Mouse (Mus musculus): ENCODE measurements around the gene Neurl4. TPM values are rescaled to one million over a fixed set of nuclear protein-coding genes. Genes with fewer than 3 reads are reported as not detected.

The Neurl4 gene
- polyA plus RNA-seq, 1 experiment, result 17.6 TPM

GRCm38 (mm10) chr11:69880853-69881603 is 19.8 kb upstream of the Neurl4 start, which contains the start of gene Kctd11:
Gene Kctd11, minus strand, starts transcription at chr11:69881406.
- Histone ChIP-seq H3K4me1 (peaks cover 75% of the 10 kb centered on the region), H3K36me3 (replicated peaks; ENCODE audit: low read length) (peaks cover 36% of the 10 kb centered on the region)

GRCm38 (mm10) chr11:69881787-69882670 is 18.8 kb upstream of the Neurl4 start:
- Histone ChIP-seq H3K4me3 (replicated peaks) (peak overlapping the region; percentile 95), H3K9me3 (no peaks in the 10 kb centered on the region), H3K36me3 (replicated peaks; ENCODE audit: low read length) (peaks cover 46% of the 10 kb centered on the region), H3K27me3 (replicated peaks) (no peaks in the 10 kb centered on the region), H3K4me1 (peaks cover 68% of the 10 kb centered on the region)
- TF ChIP-seq FLI1 (IDR thresholded peaks at IDR 0.05; ENCODE audit: low read length), result no peak
- no peak for TF ChIP-seq GATA1 (IDR thresholded peaks at IDR 0.05; ENCODE audit: borderline replicate concordance, low read length)

More at GRCm38 (mm10) chr11:69880853-69881603, 19.8 kb upstream of the Neurl4 start, which contains the start of gene Kctd11:
- Histone ChIP-seq H3K9me3 (no peaks in the 10 kb centered on the region), H3K27me3 (replicated peaks) (no peaks in the 10 kb centered on the region), H3K4me3 (replicated peaks) (peak within 1 kb of the TSS; percentile 95)
- no peak for TF ChIP-seq GATA1 (IDR thresholded peaks at IDR 0.05; ENCODE audit: borderline replicate concordance, low read length)
- TF ChIP-seq FLI1 (IDR thresholded peaks at IDR 0.05; ENCODE audit: low read length), result no peak

- no peak for TF ChIP-seq FLI1 (IDR thresholded peaks at IDR 0.05; ENCODE audit: low read length)
- TF ChIP-seq GATA1 (IDR thresholded peaks at IDR 0.05; ENCODE audit: borderline replicate concordance, low read length), result no peak
- Histone ChIP-seq H3K4me3 (replicated peaks) (no peak overlapping the region), H3K27me3 (replicated peaks) (no peaks in the 10 kb centered on the region), H3K9me3 (no peaks in the 10 kb centered on the region), H3K4me1 (peaks cover 62% of the 10 kb centered on the region), H3K36me3 (replicated peaks; ENCODE audit: low read length) (peaks cover 56% of the 10 kb centered on the region)
Measured at GRCm38 (mm10) chr11:69883066-69883465, 17.8 kb upstream of the Neurl4 start.

- Histone ChIP-seq H3K9me3 (no peaks in the 10 kb centered on the region), H3K4me1 (peaks cover 56% of the 10 kb centered on the region), H3K36me3 (replicated peaks; ENCODE audit: low read length) (peaks cover 59% of the 10 kb centered on the region), H3K4me3 (replicated peaks) (no peak overlapping the region), H3K27me3 (replicated peaks) (no peaks in the 10 kb centered on the region)
- TF ChIP-seq GATA1 (IDR thresholded peaks at IDR 0.05; ENCODE audit: borderline replicate concordance, low read length), result no peak
- no peak for TF ChIP-seq FLI1 (IDR thresholded peaks at IDR 0.05; ENCODE audit: low read length)
Measured at GRCm38 (mm10) chr11:69883527-69884151, 17.2 kb upstream of the Neurl4 start.

GRCm38 (mm10) chr11:69884240-69884639 is 16.6 kb upstream of the Neurl4 start:
- Histone ChIP-seq H3K36me3 (replicated peaks; ENCODE audit: low read length) (peaks cover 63% of the 10 kb centered on the region), H3K4me3 (replicated peaks) (no peak overlapping the region), H3K27me3 (replicated peaks) (no peaks in the 10 kb centered on the region), H3K4me1 (peaks cover 51% of the 10 kb centered on the region), H3K9me3 (no peaks in the 10 kb centered on the region)
- TF ChIP-seq FLI1 (IDR thresholded peaks at IDR 0.05; ENCODE audit: low read length), result no peak
- TF ChIP-seq GATA1 (IDR thresholded peaks at IDR 0.05; ENCODE audit: borderline replicate concordance, low read length), result no peak

- Histone ChIP-seq H3K36me3 (replicated peaks; ENCODE audit: low read length) (peaks cover 66% of the 10 kb centered on the region), H3K4me1 (peaks cover 51% of the 10 kb centered on the region), H3K27me3 (replicated peaks) (no peaks in the 10 kb centered on the region), H3K9me3 (no peaks in the 10 kb centered on the region), H3K4me3 (replicated peaks) (no peak overlapping the region)
- TF ChIP-seq FLI1 (IDR thresholded peaks at IDR 0.05; ENCODE audit: low read length), result no peak
- no peak for TF ChIP-seq GATA1 (IDR thresholded peaks at IDR 0.05; ENCODE audit: borderline replicate concordance, low read length)
Measured at GRCm38 (mm10) chr11:69884663-69885062, 16.2 kb upstream of the Neurl4 start.

- Histone ChIP-seq H3K9me3 (no peaks in the 10 kb centered on the region), H3K36me3 (replicated peaks; ENCODE audit: low read length) (peaks cover 79% of the 10 kb centered on the region), H3K4me1 (peaks cover 49% of the 10 kb centered on the region), H3K4me3 (replicated peaks) (no peak overlapping the region), H3K27me3 (replicated peaks) (no peaks in the 10 kb centered on the region)
- TF ChIP-seq FLI1 (IDR thresholded peaks at IDR 0.05; ENCODE audit: low read length) (no peak), GATA1 (IDR thresholded peaks at IDR 0.05; ENCODE audit: borderline replicate concordance, low read length) (no peak)
Measured at GRCm38 (mm10) chr11:69886907-69887635, 13.8 kb upstream of the Neurl4 start.

- H3K4me3 ChIP-seq (replicated peaks), result no peak overlapping the region
- H3K9me3 ChIP-seq, result no peaks in the 10 kb centered on the region
- H3K27me3 ChIP-seq (replicated peaks), result no peaks in the 10 kb centered on the region
- H3K4me1 ChIP-seq, result peaks cover 71% of the 10 kb centered on the region
- TF ChIP-seq FLI1 (IDR thresholded peaks at IDR 0.05; ENCODE audit: low read length) (no peak), GATA1 (IDR thresholded peaks at IDR 0.05; ENCODE audit: borderline replicate concordance, low read length) (no peak)
- peaks cover 41% of the 10 kb centered on the region for H3K36me3 ChIP-seq (replicated peaks; ENCODE audit: low read length)
Measured at GRCm38 (mm10) chr11:69891482-69891881, 9.4 kb upstream of the Neurl4 start.

- Histone ChIP-seq H3K4me3 (replicated peaks) (peak overlapping the region; percentile 88), H3K9me3 (no peaks in the 10 kb centered on the region), H3K4me1 (peaks cover 78% of the 10 kb centered on the region), H3K36me3 (replicated peaks; ENCODE audit: low read length) (peaks cover 12% of the 10 kb centered on the region), H3K27me3 (replicated peaks) (no peaks in the 10 kb centered on the region)
- no peak for TF ChIP-seq FLI1 (IDR thresholded peaks at IDR 0.05; ENCODE audit: low read length)
- TF ChIP-seq GATA1 (IDR thresholded peaks at IDR 0.05; ENCODE audit: borderline replicate concordance, low read length), result no peak
Measured at GRCm38 (mm10) chr11:69894671-69895070, 6.2 kb upstream of the Neurl4 start.
